Mouse (Mus musculus) embryonic fibroblast, embryonic 13.5 days (primary cell): Measurements from ENCODE around the gene Ccpg1.

Experiments
- CTCF ChIP-seq: IDR thresholded peaks from 2 replicates; pipeline ENCODE4 v1.5.1; 2011; ENCODE audit warnings: mild to moderate bottlenecking, control low read depth, low read length, moderate library complexity, borderline replicate concordance; ENCODE audit not compliant: insufficient read depth
- POLR2A ChIP-seq: IDR thresholded peaks from 2 replicates; pipeline ENCODE4 v1.6.1; 2011; ENCODE audit warnings: low read depth, mild to moderate bottlenecking, control low read depth, low read length, moderate library complexity

DNA sequence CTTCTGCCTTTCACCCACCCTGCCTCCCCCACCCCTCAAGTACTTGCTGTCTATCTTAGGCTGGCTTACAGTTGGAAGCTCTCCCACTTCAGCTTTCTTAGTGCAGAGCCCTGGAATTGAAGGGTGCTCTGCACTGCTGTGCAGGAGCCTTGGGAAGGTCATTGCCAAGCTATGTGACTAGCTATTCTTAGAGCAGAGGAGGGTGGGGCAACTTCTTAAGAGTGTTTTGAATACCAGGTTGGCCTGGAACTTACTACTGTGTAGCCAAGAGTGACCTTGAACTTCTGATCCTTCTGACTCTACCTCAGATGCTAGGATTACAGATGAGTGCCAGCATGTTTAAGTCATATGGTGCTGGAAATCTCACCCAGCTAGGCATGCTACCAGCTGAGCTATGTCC, 10.9 kb downstream of the Ccpg1 start:
- TF ChIP-seq POLR2A (no peak), CTCF (no peak)
